Mouse (Mus musculus): ENCODE measurements at regions not wholly inside any gene's neighbourhood (a gene's known extent, or its start where the extent isn't known, plus 50 kb on each side); places are given as distances from the start of the nearest gene placed in this dataset.

DNA sequence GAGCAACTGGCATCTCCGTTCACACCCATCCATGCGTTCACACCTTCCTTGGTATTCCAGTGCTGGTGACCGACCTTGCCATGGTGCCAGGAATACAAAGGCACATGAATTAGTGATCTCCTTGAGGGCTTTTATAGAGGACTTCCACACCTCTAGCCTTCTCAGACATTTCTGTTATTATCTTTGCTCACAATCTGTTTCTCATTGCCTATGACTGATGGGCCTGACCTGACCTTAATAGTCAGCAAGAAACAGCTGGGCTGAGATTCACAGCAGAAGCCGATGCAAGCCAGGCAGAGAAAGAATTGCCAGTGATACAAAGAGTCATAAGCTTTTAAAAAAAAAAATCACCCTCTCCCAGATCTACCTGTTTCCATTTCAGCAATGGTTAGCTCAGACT is 197.7 kb upstream of the Gmds start:
- no peak for DNase-seq

DNA sequence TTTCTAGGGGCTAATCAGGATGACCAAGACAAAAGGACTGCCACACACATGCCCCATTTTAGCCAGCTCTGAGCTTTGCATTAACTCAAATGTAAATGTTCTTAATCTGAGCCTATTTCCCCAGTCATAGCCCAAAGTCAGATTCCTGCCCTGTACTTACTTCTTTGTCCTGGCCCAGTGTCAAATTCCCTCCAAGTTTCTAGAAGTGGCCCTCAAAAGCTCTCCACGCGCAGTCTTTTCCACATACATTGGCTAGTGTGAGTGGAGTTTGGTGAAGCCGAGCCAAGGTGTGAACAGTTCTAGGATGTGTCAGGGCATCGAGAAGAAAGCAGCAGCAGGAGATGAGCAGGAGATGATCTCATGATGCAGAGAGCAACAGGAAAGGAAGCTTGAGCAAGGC is 197.1 kb upstream of the Gmds start:
- no peak for DNase-seq

DNA sequence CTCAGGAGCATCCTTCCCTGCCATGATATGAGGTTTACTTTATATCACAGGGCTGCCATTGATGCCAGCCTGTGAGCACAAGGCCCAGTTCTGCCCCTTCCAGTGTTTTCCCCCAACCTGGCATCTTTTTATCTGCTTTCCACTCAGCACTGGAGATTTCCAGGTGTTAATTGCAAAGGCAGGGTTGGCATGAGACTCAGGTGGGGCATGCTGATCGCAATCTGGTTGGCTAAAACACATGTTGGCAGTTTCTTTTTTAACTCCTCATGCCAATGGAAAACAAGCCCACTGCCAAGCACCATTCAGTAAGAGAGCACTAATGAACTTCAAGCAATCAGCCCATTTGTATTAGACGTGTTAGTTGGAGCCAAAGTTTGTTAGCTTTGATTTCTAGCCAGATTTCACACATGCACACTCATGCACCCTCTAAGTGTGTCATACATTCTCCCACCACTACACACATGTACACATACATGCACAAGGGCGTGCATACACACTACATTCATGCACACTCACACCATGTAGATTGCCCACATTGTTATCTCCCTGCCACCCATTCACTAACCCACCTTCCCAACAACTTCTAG is 192.5 kb upstream of the Gmds start:
- no peak for DNase-seq

DNA sequence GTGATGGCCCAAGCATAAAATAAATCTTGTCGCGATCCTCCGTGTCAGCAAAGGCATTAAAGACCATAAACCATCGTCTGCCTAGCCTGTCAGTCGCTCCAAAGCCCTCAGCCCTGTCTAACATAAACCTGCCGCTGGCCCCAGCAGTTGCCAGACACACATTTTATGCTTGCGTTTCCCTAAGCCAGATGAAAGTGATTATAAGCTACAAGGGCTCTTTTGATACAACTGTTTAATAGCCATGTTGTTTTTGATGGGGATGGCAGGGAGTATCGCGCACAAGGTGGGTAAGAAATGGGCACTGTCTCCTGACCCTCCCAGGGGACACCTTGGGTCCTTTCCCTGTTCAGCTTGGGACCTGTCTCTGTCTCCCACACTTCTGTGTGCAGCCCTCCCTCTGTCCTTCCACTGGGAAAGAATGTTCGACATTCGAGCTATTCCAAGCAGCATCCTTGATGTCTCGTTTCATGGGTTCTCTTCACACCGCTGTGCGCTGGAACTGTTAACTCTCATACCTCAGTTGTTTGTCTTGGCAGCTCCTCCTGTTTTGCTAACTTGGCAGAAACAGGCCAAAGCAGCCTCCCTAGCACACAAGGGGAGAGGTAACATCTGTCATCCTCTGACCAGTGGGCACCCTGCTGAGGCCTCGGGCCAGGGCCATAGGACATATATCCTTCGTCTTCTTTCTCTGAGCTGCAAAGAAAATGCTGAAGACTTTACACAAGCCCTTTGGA is 180.2 kb upstream of the Gmds start:
- DNase-seq, result no peak

DNA sequence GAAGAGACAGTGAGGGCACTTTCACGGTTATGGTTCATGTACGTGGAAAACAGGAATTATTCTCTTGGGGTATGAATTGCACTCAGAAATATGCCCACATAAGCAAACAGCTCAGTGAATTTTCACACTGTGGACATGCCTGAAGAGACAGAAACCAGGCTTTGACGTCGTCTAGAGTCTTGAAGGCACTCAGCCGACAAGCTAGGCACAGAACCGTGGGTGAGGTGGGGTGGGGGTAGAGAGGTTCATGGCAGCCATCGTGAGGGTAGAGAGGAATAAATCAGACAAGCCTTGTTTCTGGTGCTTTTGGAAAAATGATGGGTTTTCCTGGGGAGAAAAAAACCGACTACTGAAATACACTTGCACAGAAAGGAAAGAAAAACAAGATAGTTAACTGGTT is 179.0 kb upstream of the Gmds start:
- no peak for DNase-seq

DNA sequence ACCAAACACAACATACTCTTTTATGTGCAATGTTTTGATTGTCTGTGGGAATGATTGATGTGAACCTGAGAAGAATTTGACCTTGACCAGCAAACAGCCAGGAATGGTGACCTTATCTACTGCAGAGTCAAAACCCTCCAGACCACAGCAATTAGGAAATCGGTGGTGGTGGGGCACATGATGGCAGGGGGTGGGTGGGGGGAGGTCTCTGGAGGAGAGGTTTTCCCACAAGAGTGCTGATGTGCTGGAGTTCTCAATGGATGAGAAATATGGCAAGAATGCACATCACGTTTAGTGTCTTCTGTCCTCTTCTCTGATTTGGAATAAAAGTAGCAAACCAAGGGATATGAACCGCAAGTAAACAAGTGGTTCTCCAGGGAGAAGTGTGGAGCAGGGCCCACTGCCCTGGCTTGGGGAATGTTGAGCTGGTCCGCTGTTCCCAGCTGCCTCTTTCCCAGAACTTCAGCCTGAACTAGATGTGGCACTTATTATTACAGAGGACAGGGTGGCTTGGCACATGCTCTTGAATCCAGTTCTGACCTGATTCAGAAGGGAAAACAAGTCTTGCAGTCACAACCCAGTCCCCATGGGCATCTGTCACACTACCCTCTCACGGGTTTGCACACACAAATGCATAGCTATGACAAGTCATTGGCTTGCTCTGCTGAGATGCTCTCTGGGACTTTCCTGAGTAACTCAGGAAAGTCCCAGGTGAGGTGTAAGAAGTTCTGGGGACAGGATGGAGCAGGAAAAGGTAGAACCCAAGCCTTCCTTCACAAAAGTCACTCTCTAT is 170.9 kb upstream of the Gmds start:
- no peak for DNase-seq

DNA sequence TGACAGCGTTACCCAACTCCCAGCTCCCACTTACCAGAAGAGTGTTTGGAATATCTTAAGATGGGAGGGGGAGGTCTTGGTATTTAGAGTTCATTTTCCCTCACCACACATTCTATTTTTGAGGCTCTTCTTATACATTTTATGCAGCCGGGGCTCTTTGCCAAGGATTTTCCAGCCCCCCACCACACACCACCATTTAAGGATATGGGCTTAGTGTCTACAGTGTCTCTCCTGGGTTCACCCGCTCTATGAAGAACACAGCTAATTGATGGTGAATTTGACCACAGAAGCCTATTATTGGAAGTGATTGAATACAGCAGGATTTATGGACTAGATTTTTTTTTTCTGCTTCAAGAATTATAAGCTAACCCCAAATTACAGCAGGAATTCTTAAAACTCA is 169.9 kb upstream of the Gmds start:
- no peak for DNase-seq

DNA sequence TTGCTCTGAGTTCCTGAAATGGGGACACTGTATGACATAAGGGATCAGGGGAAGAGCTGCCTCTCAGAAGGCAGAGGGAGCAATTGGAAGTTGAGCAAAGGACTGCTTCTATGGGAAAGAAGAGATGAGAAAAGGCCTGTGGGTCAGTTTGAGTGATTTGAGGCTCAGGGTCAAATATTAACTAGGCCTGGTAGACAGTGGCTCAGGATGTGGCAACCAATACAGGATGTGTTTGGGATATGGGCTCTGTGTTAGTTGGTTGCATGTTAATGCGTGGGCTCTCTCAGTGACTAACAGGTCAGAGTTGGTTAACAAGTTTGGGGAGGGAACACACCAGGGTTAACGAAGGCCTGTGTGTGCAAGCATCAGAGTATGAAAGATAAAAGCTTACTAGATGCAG is 169.3 kb upstream of the Gmds start:
- no peak for DNase-seq

DNA sequence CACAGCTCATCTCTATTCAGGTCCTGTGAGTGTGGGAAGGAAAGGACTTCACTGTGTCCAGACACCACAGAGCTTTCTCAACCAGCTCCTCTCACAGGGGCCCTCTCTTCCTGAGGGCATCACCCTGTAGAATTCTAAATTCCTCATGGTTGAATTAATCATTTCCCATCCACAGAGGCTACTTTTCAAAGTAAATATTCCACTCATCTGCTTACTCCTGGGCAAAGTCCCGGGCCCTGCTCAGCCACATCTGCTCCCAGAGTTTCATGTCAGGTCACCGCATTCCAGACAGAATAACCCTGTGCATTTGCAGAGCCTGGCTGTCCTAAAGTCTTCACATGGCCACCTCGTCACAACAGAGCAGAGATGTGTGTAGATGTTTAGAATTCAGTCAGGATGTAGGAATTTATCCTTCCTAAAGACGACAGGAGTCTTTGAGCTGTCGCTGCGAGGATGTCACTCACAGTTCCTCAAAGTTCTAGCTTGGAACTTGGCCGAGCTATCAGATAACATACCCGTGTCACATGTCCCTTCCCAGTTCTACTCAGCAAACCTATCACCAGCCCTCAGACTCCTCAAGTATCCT is 159.8 kb upstream of the Gmds start:
- DNase-seq, result no peak

DNA sequence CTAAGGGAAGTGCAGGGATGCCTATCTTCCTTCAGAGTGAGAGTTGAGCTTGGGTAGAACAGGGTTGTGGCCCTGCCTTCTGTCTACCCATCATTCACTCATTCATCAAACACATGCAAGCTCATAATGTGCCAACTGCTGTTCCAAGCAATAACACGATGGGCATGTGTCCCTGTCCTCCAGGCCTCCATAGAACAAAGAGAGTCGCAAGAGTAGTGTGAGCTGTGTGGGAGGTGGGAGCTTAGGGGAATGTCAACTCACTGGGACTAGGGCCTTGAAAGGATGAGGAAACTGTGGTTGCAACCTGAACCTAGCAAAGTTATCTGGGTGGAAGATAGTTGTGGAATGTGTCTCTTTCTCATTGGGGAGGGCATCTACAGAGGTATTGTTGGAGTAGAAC is 157.7 kb upstream of the Gmds start:
- no peak for DNase-seq

DNA sequence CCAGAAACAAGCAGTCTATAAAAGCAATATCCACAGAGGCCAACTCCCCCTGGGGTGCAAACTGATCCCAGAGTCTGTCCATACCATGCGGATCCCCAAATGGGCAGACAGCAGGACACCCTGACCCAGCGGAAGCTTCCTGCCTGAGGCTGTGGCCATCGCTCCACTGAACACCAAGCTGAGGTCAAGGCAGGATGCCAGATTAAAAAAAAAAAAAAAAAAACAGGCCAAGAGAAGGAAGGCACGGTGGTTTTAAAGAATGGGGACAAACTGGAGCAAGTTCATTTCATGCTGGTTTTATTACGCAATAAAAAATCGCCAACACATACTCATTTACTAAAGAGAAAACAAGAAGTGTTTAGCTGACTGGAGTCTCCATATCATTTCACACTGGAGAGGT is 156.5 kb upstream of the Gmds start:
- DNase-seq, result peak; percentile 5

DNA sequence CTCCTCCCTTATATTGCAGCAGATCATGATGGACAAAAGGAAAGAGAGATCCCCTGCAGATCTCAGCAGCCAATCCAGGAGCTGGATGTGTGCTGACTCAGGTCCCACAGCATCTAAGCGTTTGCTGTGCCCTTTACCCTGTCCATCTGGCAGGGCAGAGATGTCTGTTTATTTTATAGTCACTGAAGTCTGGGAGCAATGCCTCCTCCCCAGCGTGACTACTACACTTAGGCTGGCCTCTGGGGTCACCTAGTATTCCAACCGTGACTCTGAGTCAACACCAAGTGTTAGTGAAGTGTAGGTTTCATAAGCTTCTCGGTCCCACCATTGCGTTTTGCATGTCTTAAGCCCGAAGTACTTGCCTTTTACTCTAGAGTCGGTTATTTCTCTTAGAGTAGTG is 155.3 kb upstream of the Gmds start:
- DNase-seq, result no peak

DNA sequence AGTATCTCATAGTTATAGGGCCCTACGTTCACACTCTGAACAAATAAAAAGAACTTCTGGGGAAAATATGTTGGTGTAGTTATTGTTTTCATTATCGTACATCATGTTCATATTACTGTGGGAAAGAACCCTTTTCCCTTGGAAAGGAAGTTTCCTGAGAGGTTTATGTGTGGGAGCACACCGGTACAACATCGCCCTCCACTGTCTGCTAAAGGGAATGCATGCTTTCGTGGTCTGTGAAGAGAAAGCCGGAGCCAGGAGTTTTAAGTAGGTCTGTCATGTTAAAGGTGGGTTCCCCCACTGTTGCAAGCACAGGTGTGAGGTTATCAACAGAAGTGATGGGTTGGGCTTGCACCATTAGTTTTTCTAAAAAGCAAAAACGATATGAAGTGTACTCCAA is 154.8 kb upstream of the Gmds start:
- DNase-seq, result peak; percentile 24

DNA sequence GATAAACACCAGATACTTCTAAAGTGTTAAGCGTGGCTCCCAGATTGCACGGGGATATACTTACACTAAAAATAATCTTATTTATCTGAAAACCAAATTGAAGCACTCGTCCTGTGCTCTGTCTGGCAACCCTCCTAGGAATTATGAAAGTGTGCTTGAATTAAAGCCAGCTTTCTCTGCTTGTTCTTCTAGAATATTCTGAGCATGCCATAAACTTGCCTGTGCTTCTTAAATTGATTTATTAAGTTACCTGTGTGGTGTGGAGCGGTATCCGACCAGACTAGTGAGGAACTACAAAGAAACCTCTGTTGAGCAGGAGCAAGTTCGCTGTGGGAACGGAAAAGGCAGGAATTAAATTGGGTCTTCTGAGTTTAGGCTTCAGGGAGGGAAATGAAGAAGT is 154.0 kb upstream of the Gmds start:
- DNase-seq, result no peak

DNA sequence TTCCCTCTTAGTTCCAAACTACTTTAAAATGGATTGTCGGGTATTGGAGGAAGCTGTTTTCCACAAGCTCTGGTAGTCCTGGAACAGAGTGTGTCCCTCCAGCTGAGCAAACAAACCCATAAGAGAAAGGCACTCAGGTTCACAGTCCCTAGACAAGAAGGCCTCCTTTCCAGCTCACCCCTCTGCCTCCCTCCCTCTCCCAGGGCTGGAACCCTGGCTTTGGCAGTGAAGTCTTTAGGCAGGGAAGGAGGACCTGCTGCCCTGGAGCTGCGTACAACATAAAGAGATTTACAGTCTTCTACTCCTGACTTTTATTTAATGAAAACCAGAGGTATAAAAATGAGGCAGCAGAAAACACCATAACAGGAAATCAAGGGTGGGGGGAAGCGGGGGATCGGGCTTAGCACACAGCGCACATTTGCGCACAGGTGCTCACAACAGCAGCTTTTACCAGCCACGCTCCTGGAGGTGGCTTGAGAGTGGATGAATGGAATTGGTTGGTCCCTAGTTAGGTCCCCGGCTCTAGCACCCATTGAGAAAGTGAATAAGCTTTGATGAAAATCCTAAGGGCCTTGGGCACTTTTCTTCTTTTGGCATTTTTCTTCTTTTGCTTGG is 143.0 kb upstream of the Gmds start:
- DNase-seq, result no peak

DNA sequence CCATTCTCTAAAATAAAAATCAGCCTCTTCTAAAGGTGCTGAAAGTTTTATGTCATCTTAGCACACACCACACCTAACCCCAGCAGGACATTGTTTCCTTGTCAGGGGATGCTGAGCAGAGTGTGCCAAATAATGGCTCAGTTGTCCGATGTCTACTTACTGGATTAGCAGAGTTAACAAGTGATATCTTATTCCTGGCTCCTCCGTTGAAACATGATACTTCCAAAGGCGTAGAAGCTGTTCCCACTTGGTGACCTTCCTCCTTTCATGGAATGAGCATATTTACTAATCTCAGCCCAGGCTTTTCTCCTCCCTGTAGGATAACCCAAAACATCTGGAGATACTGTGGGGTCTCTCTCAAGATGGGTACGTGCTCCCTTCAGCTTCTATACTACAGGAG is 141.5 kb upstream of the Gmds start:
- no peak for DNase-seq

DNA sequence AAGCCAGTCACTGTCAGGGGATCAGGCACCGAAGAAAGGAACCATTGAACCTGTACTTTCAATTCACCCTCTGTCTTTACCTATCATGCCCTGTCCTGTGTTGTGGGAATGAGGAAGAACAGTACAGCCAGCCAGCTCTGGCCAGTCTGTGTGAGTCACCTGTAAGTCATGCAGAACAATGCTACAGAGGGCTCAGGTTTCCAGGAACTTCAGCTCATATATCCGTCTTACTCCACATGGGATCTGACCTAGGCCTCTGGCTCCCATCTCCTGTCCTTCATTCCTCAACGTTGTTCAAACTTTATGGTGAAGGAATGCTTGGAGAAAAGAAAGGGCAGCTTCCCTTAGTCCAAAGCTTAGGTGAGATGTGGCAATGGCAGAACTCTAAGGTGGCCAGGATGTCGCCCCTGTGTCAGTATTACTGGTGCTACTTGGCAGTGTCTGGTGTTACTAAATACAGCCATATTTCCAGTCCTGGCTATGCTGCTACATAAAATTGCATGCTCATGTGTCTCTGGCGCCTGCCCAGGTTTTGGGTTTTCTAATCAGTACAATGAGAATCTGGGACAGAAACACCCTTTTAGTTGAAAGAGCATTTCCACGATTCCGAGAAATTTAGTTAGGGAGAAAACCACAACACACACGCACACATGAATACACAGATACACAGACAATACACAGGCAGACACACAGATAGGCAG is 140.7 kb upstream of the Gmds start:
- no peak for DNase-seq

DNA sequence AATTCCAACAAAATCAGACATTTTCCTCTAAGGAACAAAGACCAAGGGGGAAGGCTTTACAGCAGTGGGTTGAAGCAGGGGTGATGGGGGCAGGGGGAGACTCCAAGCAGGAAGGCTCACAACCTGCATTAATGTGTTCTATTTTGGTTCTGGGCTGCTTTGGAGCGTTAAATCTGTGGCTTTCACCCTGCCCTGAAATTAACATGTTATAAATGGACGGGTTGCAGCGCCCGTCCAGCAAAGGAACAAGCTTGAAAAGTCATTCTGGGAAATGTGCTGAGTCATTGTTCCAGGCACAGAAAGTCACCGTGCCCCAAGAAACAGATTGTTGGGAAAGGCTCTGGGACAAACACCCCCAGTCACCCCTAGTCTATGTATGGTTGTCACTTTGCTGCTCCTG is 127.2 kb upstream of the Gmds start:
- DNase-seq, result no peak

DNA sequence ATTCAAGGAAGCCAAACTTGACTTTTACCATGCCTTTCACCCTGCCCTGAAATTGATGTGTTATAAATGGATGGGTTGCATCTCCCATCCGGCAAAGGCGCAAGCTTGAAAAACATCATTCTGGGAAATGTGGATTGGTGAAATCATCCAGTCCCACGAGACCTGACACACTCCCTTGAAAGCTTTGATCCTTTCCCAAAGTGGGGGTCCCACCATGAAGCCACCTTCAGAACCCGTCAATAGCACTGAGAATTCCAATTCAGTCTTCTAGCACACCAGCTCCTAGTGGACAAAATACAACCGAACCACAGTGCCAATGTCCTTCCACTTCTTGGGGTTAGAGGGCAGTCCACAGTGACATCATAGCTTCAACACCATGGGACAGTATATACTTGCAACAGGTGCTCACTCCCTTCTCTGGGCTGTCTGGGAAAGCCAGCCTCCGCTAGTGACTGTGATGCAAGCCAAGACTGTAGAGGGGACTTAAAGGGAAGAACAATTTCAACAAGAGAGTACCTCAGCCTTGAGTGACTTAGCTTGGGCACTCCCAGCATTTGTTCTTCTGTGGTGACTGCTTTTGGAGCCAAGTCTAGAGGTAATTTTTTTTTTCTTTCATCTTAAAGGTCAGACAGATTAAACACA is 126.6 kb upstream of the Gmds start:
- no peak for DNase-seq

DNA sequence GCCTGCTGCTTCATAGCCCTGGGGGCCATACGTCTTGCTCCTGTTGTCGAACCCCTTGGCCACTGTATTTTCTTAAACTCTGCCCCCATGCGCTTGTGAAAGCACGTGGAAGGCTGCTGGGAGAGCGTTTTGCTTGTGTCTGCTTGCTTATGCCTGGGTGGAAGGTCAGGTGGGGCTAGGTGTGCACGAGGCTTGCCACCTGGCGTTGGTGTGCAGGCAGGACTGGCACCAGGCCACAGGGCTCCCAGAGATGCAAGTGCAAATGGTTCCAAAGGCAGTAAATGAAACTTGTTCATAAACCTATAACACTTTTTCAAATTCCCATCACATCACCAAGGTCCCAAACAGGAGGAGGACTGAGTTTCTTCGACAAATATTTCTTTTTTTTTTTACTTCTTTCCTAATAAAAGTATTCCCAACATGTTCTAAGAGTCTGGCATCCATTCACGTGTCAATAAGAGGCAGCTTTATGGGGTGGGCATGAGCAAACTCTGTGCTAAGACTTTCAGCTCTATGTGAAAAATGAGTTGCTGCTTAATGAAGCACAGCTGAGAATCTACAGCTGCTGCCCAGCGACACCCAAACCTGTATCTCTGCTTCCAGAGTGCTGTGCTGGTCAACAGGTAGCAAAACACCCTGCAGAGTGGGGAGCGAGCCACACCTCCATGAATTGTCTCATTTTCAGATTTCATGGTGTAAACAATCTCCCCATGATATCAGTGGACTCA is 116.0 kb upstream of the Gmds start:
- no peak for DNase-seq

DNA sequence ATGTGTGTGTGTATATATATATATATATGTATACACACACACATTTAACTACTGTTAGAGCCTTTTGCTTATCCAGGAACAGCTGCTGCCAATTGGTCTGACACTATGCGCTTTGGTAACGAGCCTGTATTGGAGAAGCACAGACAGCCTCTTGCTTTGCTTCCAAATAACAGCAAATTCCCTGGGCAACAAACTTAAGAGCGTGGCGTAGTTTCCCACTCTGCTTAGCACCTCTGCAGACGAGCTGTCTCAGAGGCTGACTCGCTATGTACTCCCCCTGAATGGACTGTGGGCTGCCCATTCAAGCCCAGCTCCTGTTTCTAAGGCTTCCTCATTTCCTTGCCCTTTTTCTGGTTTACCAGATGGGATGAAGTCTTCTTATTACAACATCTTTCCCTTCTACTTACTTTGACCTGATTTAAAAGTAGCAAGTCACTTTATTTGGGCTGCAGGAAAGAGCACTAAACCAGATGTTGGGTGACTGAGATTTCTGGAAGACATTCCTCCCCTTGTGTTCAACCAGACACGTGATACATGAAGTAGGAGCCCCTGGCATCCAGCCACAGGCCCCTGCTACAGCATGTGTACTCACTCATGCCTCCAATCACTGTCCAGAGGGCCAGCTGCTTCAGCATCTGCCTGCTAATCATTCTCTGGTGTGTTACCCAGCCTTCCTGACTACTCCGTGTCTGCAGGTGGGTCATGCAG is 111.3 kb upstream of the Gmds start:
- no peak for DNase-seq

All from cerebellum, adult 9-10 months (tissue).